Mouse (Mus musculus) lung, embryonic 16.5 days (tissue): ENCODE measurements around the gene Sla2. TPM values are rescaled to one million over a fixed set of nuclear protein-coding genes. Genes with fewer than 3 reads are reported as not detected.
"Not testable (repeated sequence)": the region's sequence is repeated elsewhere in the genome, so short reads cannot be mapped to it uniquely, and the experiment has no call there.

Experiments
- ATAC-seq: fragments of 200-750 bp; cut with Nextera tagmentation; 2 replicates; pipeline ENCODE4 v1.8.0; 2017; ENCODE audit warnings: low read depth, mild to moderate bottlenecking, moderate library complexity
- H3K27ac ChIP-seq: fragments of 300-500 bp; sonication (generic); 2 replicates; pipeline ENCODE4 v1.5.1; 2014; ENCODE audit warnings: mild to moderate bottlenecking, control low read depth, low read length
- H3K27me3 ChIP-seq: fragments of 300-500 bp; sonication (generic); 2 replicates; pipeline ENCODE4 v1.6.1; 2014; ENCODE audit warnings: low read depth, low read length, mixed read lengths; ENCODE audit not compliant: control insufficient read depth, insufficient read depth
- H3K36me3 ChIP-seq: fragments of 300-500 bp; sonication (generic); 2 replicates; pipeline ENCODE4 v1.6.1; 2014; ENCODE audit warnings: low read length; ENCODE audit not compliant: control insufficient read depth, insufficient read depth
- H3K4me1 ChIP-seq: fragments of 300-500 bp; sonication (generic); replicated peaks from 2 replicates; pipeline ENCODE4 v1.6.1; 2014; ENCODE audit warnings: low read length, mixed read lengths; ENCODE audit not compliant: control insufficient read depth, insufficient read depth
- H3K4me2 ChIP-seq: fragments of 300-500 bp; sonication (generic); 2 replicates; pipeline ENCODE4 v1.6.1; 2014; ENCODE audit warnings: low read depth, low read length, control low read depth
- H3K4me3 ChIP-seq: fragments of 300-500 bp; sonication (generic); 2 replicates; pipeline ENCODE4 v1.5.1; 2014; ENCODE audit warnings: mild to moderate bottlenecking, low read length, control low read depth
- H3K9ac ChIP-seq: fragments of 300-500 bp; sonication (generic); 2 replicates; pipeline ENCODE4 v1.6.1; 2014; ENCODE audit warnings: low read length, control low read depth
- H3K9me3 ChIP-seq: fragments of 300-500 bp; sonication (generic); 2 replicates; pipeline ENCODE4 v1.6.1; 2016; ENCODE audit warnings: low read length; ENCODE audit not compliant: control insufficient read depth
- WGBS: fragments of 180-500 bp; shearing (Covaris S2); extraction: QIAGEN DNeasy Blood & Tissue Kit; methylation state at CpG from one replicate; pipeline ENCODE4 v1.1.7; 2014; 5-methylcytosine and 5-hydroxymethylcytosine counted together
- polyA plus RNA-seq: library from polyadenylated mRNA; unstranded; fragments of >200 nt; fragmentation: Nextera tagmentation; extraction: Ambion mirVana; gene quantifications from 2 replicates; pipeline ENCODE4 v1.2.1, GENCODE M21; 2015

The Sla2 gene
- polyA plus RNA-seq, 1 experiment from 2014 or later, result 0.63 TPM

DNA sequence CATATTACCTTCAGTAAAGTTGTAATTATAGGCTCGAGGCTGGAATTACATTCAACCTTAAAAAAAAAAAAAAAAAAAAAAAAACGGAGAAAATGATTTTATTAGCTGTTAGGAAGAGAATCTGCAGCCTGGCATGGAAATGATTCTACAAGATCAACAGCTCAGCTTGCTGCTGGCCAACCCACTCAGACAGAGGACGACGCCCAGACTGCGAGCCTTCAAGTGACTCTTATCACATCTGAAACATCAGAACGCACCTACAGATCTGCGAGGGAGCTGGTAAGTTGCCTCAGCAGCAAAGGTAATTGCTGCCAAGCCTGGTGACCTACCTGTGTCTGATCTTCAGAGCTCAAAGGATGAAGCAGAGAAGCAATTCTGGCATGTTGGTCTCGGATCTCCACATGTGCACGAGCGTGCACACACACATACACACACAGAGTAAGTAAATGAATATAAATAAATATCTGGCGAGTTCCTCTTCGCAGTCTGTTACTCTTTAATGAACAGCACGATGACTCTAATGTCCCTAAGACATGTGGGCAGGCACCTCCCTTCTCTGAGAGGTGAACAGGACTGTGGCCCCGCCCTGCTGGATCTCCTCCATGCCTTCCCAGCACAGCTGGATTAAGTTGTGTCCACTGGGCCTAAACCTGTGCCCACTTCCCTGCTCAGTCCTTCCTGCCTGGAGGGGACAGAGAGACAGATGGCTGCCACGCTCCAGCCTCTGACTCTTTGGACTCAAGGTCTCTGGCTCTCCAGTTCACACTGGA is 7.7 kb upstream of the Sla2 start:
- Histone ChIP-seq H3K4me2 (no peak overlapping the region), H3K27me3 (no peaks in the 10 kb centered on the region), H3K4me1 (no peaks in the 10 kb centered on the region; the same call in 1 of the 2 replicates), H3K36me3 (no peaks in the 10 kb centered on the region), H3K27ac (no peak overlapping the region), H3K4me3 (no peak overlapping the region), H3K9me3 (no peaks in the 10 kb centered on the region), H3K9ac (no peak overlapping the region)
- no peak for ATAC-seq
- WGBS, result 42% methylated on average over 15 of the region's 15 CpGs

DNA sequence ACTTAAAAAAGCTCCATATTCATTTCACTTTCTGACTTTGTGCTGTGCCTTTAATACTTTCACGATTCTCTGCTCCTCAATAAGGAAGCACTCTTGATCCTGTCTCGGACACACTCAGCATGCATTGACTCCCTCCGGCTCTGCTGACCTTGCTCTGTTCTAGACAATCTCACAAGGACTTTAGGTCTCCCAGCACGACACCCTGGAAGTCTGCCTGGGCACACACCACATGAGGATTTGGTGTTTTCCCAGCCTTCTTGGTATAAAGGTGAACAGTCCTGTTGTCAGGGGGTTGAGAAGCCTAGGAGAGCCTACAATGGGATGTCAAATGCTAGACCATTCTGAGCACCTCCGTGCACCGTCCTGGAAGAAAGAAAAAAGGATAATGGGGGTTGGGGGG is 5.8 kb upstream of the Sla2 start:
- no peaks in the 10 kb centered on the region for H3K9me3 ChIP-seq
- H3K4me1 ChIP-seq, result no peaks in the 10 kb centered on the region; the same call in 1 of the 2 replicates
- ATAC-seq, result no peak
- H3K36me3 ChIP-seq, result no peaks in the 10 kb centered on the region
- H3K27ac ChIP-seq, result no peak overlapping the region
- H3K9ac ChIP-seq, result no peak overlapping the region
- no peaks in the 10 kb centered on the region for H3K27me3 ChIP-seq
- H3K4me3 ChIP-seq, result no peak overlapping the region
- 66% methylated on average over 6 of the region's 6 CpGs for WGBS
- no peak overlapping the region for H3K4me2 ChIP-seq

DNA sequence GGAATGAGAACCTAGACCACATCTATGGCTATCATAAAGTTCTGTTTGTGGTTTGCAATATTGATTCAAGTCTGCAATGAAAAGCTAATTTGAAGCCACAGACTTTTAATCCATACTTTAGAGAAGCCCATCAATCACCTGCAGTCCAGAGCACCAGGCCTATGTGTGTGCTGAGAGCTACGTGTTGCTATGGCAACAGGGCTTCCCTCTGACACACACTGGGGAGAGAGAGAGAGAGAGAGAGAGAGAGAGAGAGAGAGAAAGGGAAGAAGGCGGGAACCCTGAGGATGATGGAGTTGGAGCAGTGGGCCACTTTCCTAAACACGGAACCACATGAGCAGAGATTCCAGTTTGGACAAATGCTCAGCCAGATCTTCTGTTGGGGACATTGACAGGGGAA is 5.2 kb upstream of the Sla2 start:
- Histone ChIP-seq H3K4me3 (no peak overlapping the region), H3K9me3 (no peaks in the 10 kb centered on the region), H3K36me3 (no peaks in the 10 kb centered on the region), H3K9ac (no peak overlapping the region), H3K27ac (no peak overlapping the region), H3K4me2 (no peak overlapping the region), H3K27me3 (no peaks in the 10 kb centered on the region), H3K4me1 (no peaks in the 10 kb centered on the region; the same call in 1 of the 2 replicates)
- ATAC-seq, result no peak
- WGBS, result 25% methylated on average over 3 of the region's 3 CpGs

DNA sequence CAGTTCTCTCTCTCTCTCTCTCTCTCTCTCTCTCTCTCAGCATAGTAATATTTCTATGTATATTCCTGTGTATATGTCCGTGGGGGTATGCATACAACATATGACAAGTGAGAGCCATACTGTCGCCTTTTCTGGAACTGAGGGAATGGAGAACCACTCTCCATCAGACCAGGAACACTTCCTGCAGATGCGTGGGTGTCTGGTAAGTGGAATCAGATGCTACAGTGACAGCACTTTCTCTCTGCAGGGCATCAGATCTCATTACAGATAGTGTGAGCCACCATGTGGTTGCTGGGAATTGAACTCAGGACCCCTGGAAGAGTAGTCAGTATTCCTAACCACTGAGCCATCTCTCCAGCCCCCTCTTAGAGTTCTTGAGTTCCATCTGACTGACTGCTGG is 1.5 kb upstream of the Sla2 start:
- H3K36me3 ChIP-seq, result no peaks in the 10 kb centered on the region
- WGBS, result 64% methylated on average over 3 of the region's 3 CpGs
- H3K27me3 ChIP-seq, result no peaks in the 10 kb centered on the region
- H3K9ac ChIP-seq, result no peak overlapping the region
- ATAC-seq, result no peak
- no peaks in the 10 kb centered on the region for H3K4me1 ChIP-seq
- H3K4me3 ChIP-seq, result no peak overlapping the region
- H3K4me2 ChIP-seq, result no peak overlapping the region
- no peak overlapping the region for H3K27ac ChIP-seq
- H3K9me3 ChIP-seq, result no peaks in the 10 kb centered on the region

DNA sequence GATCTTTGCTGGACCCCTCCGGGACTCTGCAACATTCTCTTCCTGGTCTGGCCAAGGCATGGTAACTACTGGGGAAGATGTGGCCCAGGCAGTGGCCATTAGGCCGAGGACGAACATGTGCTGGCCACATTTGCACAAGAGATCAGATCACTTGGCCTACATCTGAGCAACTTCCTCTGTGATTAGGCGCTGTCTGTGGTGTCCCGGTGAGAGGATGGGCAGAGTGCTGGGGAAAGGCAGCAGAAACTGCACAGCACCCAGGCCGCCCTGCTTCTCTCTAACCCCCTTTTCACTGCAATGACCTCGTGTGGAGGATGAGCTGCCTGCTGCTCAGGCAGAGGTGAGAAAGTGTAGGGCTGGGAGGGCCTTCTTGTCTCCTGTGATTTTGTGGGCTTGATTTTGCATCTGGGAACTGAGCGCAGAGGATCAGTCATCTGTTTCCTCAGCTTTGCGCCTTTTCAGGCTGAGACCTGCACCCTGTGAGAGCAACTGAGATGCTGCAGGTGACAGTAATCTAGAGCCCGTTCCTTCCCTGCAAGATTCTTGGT is 834 bp downstream of the Sla2 start:
- Histone ChIP-seq H3K9ac (no peak overlapping the region; the same call in 1 of the 2 replicates), H3K27me3 (no peaks in the 10 kb centered on the region), H3K9me3 (no peaks in the 10 kb centered on the region), H3K4me1 (no peaks in the 10 kb centered on the region), H3K4me2 (no peak overlapping the region), H3K36me3 (no peaks in the 10 kb centered on the region), H3K27ac (no peak overlapping the region), H3K4me3 (no peak overlapping the region)
- 69% methylated on average over 10 of the region's 10 CpGs for WGBS
- no peak for ATAC-seq

DNA sequence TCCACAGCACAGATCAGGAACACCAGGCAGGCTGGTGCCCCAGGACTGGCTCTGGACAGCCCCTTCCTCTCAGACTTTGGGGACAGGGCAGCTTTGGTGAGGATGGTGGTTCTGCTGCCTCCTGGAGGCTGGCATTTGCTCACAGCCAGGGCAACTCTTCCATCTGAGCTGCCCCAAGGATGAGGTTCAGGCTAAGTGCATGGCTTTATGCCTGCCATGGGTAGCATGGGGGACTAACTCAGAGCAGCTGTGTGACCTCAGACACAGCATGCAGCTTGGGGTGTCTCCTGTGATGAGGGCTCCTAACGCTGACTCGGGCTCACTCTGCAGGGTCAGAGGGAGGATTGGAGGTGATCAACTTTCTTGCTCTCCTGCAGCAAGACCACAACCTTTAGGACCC is 1.3 kb downstream of the Sla2 start:
- WGBS, result 80% methylated on average over 2 of the region's 2 CpGs
- H3K9me3 ChIP-seq, H3K36me3 ChIP-seq, H3K4me1 ChIP-seq, ATAC-seq, H3K27me3 ChIP-seq, H3K27ac ChIP-seq, H3K9ac ChIP-seq, H3K4me3 ChIP-seq, H3K4me2 ChIP-seq: not testable (repeated sequence)

DNA sequence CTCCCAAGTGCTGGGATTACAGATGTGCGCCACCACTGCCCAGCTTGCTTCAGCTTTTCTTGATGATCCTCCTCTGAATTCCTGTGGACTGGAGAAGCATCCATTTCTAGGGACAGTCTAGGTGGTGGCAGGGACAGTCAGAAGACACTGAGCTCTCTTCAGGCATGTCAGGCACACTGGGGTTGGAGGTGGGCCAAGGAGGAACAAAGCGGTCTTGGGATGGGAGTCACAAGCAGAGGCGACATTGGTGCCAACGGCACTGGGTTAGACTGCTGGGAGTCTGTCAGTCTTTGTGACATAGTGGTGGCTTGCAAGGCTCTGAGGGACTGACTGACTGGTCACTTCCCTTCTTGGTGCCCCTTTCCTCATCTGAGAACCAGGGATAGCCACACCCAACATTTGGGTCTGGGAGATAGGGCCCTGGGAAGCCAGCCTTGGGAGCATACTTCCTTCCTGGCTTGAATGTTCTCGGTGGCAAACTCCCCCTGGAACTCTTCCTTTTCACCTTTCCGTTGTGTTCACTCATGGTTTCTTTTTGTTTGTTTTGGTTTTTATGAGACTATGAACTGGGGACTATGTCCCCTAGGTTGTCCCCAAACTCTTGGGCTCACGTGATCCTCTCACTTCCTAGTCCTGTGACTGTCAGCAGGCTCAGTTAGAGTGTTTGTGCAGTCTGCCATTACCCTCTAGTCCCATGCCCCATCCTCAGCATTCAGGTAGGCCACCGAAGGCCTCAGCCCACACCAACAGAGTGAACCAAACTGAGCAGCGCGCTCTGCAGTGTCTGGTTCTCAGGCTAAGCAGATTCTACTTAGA is 2.4 kb downstream of the Sla2 start:
- ATAC-seq, result no peak
- Histone ChIP-seq H3K27ac (no peak overlapping the region), H3K9me3 (no peaks in the 10 kb centered on the region), H3K9ac (no peak overlapping the region), H3K4me2 (no peak overlapping the region), H3K4me1 (peaks cover 1% of the 10 kb centered on the region; the same call in 1 of the 2 replicates), H3K27me3 (no peaks in the 10 kb centered on the region), H3K4me3 (no peak overlapping the region), H3K36me3 (no peaks in the 10 kb centered on the region)
- WGBS, result 80% methylated on average over 10 of the region's 10 CpGs

GRCm38 (mm10) chr2:156882431-156883001 is 4.5 kb downstream of the Sla2 start:
- WGBS, result 25% methylated on average over 10 of the region's 10 CpGs
- Histone ChIP-seq H3K27me3 (no peaks in the 10 kb centered on the region), H3K4me2 (no peak overlapping the region), H3K9ac (no peak overlapping the region), H3K4me1 (peaks cover 20% of the 10 kb centered on the region), H3K4me3 (no peak overlapping the region), H3K36me3 (no peaks in the 10 kb centered on the region), H3K27ac (no peak overlapping the region), H3K9me3 (no peaks in the 10 kb centered on the region)
- no peak for ATAC-seq

DNA sequence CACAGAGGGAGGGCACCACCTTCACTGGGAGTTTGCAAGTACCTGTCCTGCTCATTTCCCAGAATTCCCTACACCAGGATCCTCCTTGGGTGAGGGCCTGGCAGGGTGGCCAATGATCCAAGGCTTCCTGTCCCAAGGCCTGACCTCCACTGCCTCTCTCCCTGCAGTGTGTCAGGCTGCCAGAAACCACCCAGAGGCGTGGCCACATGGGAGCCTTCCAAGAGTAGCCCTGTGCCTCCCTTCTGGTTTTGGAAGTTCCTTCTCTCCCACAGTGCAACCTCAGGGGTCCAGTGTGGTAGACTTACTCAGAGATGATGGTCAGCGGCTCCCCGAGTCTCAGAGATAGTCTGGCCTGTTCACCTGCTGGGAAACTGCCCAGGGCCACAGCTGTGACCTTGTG is 7.5 kb downstream of the Sla2 start:
- Histone ChIP-seq H3K27ac (no peak overlapping the region), H3K27me3 (no peaks in the 10 kb centered on the region), H3K9me3 (no peaks in the 10 kb centered on the region), H3K9ac (no peak overlapping the region), H3K4me1 (peaks cover 21% of the 10 kb centered on the region), H3K4me3 (no peak overlapping the region), H3K36me3 (peaks cover 5% of the 10 kb centered on the region; the same call in 1 of the 2 replicates), H3K4me2 (no peak overlapping the region)
- 81% methylated on average over 3 of the region's 3 CpGs for WGBS
- ATAC-seq, result no peak
